7 mouse cellular contexts compared by ENCODE assay signal in the genomic region with DNA sequence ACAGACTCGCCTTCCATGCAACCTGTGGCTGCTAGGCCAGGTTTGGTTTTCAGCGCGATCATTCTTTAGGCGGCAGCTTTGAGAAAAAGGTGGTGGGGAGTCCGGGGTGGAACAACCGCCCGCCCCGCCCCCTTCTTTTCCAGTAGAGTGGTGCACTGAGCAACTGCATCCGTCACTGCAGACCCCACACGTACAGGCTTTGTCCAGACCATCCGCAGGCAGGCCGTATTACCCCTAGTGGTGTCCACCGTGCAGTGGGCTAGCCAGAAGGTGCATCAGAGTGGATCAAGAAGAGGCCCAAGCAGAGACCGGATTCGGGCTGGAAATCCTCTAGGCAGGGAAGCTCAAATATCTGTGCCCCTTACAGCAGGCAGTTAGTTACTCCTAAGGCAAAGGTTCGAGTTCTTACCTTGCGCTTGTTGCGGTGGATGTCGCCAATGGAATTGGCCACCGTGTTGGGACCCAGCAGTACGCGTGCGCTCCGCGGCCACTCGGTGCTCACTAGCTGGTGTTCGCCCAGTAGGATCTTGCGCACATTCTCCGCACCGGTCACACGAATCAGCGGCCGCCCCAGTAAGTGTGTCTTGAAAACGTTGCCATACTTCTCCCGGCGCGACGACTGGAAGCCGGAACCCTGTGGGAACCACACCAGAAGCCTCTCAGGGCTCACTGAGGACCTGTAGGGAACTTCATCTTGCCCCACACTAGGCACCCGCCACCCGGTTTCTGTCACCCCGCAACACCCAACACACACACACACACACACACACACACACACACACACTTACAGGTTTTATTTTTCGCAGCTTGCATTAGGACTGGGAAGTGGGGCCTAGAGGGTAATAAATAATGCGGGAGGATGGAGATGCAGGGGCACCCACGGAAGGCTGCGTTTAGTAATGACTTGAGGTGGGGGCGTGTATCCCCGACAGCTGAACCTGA. TPM values are rescaled to one million over a fixed set of nuclear protein-coding genes. Genes with fewer than 3 reads are reported as not detected.
A peak's percentile ranks its signal among the peaks of the same experiment; 100 is the strongest.
DNase-seq lines count a peak whose midpoint lies in the region; ATAC-seq and TF ChIP-seq lines count a peak whose summit lies in the region.

No protein-coding gene starts in this region.

- TF ChIP-seq CTCF in kidney, postnatal 0 days (IDR thresholded peaks at IDR 0.05; ENCODE audit: low read depth), result no peak

- H3K36me3 ChIP-seq in heart, embryonic 10.5 days, result no peaks in the 10 kb centered on the region
- no peaks in the 10 kb centered on the region for H3K36me3 ChIP-seq in kidney, postnatal 0 days (ENCODE audit: insufficient read depth, low read length)

- H3K4me3 ChIP-seq in heart, embryonic 10.5 days, result peak overlapping the region; percentile 64
- peak overlapping the region; percentile 47 for H3K4me3 ChIP-seq in kidney, postnatal 0 days (replicated peaks; ENCODE audit: low read depth, low read length)

- H3K9ac ChIP-seq in kidney, postnatal 0 days (ENCODE audit: low read depth, low read length), result no peak overlapping the region

- H3K4me2 ChIP-seq in kidney, postnatal 0 days (ENCODE audit: low read length), result peak overlapping the region; percentile 83

- 1% methylated on average over 48 of the region's 48 CpGs for WGBS in heart, embryonic 10.5 days
- 4% methylated on average over 48 of the region's 48 CpGs for WGBS in kidney, postnatal 0 days

- peak; percentile 6 for DNase-seq in 416B (ENCODE audit: low read depth)
- peak; percentile 60 for DNase-seq in ZHBTc4 (ENCODE audit: low read depth, low spot score)
- peak; percentile 78 for DNase-seq in heart, embryonic 10.5 days (ENCODE audit: low spot score)
- DNase-seq in kidney, postnatal 0 days (ENCODE audit: low spot score), result no peak
- DNase-seq in neural tube, embryonic 10.5 days (ENCODE audit: extremely low spot score, low spot score), result peak; percentile 74

- peaks cover 97% of the 10 kb centered on the region for H3K27me3 ChIP-seq in heart, embryonic 10.5 days (ENCODE audit: insufficient read depth, poor library complexity, severe bottlenecking)
- peaks cover 84% of the 10 kb centered on the region for H3K27me3 ChIP-seq in kidney, postnatal 0 days (ENCODE audit: insufficient read depth, low read length)

- peak overlapping the region; percentile 65; the same call in 1 of the 2 replicates for H3K27ac ChIP-seq in heart, embryonic 10.5 days
- H3K27ac ChIP-seq in kidney, postnatal 0 days, result no peak overlapping the region

- peaks cover 60% of the 10 kb centered on the region for H3K4me1 ChIP-seq in heart, embryonic 10.5 days
- peaks cover 44% of the 10 kb centered on the region; the same call in 1 of the 2 replicates for H3K4me1 ChIP-seq in kidney, postnatal 0 days (replicated peaks; ENCODE audit: insufficient read depth, low read length)

- 0 out of 2 replicates have a peak, but pooled peaks have one; percentile 33 for ATAC-seq in kidney, postnatal 0 days (replicated peaks; ENCODE audit: low FRiP score, low read depth)
- no peak for ATAC-seq in monocyte, adult 5-6 weeks (replicated peaks; ENCODE audit: insufficient number of reproducible peaks, low FRiP score, low TSS enrichment, poor library complexity, severe bottlenecking)
- ATAC-seq in erythroblast, adult 5-6 weeks (replicated peaks; ENCODE audit: low FRiP score, poor library complexity, severe bottlenecking), result no peak

- no peaks in the 10 kb centered on the region for H3K9me3 ChIP-seq in heart, embryonic 10.5 days
- H3K9me3 ChIP-seq in kidney, postnatal 0 days (replicated peaks; ENCODE audit: low read length), result no peaks in the 10 kb centered on the region

RNA-seq across cellular contexts. Expression of a gene that starts 9.6 kb away (rescaled TPM):
- 2.3 and 2.7 TPM in 2 replicates for polyA plus RNA-seq in heart, embryonic 10.5 days (2016; fragmentation: Nextera tagmentation; extraction: Ambion mirVana)
- polyA plus RNA-seq in kidney, postnatal 0 days (2015; fragmentation: Nextera tagmentation; extraction: Ambion mirVana), result 2.9 and 3.2 TPM in 2 replicates
- total RNA-seq in monocyte, adult 5-6 weeks (2017), result not detected in 3 replicates
- not detected in 2 replicates for total RNA-seq in erythroblast, adult 5-6 weeks (2015; ENCODE audit: low replicate concordance)
- not detected in 2 replicates for total RNA-seq in erythroblast, adult 5-6 weeks (2017; ENCODE audit: low replicate concordance)
